Mouse (Mus musculus): ENCODE results near the gene Hist2h2ab. TPM values are rescaled to one million over a fixed set of nuclear protein-coding genes. Genes with fewer than 3 reads are reported as not detected.
"Not testable (repeated sequence)": the region's sequence is repeated elsewhere in the genome, so short reads cannot be mapped to it uniquely, and the experiment has no call there.

Gene Hist2h2ab
- polyA plus RNA-seq, 1 experiment from 2014 or later = 0.86 TPM

DNA sequence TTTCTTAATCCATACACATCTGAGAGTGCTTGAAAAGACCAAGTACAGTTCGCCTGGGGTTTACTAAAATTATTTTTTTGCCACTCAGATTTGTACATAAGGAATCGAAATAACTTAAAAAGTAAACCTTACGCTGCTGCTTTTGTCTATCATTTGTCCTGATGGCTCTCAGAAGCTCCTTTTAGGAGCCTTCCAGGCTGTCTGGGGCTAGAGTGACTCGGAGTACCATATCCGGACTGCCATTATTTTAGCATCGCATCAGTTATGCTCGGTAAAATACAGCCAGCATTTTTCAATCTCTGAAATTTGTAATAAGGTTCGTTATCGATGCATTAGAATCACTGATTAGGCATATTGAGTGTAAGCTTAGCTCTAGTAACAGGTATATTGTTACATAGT lies 21.1 kb downstream of the Hist2h2ab start:
- WGBS = 78% methylated on average over 9 of the region's 9 CpGs
- Histone ChIP-seq H3K4me2 (peak overlapping the region; percentile 49), H3K36me3 (no peaks in the 10 kb centered on the region), H3K4me3 (replicated peaks) (peak overlapping the region; percentile 22), H3K4me1 (peaks cover 43% of the 10 kb centered on the region), H3K9ac (peak overlapping the region; percentile 40), H3K27ac (peak overlapping the region; percentile 91), H3K9me3 (replicated peaks) (no peaks in the 10 kb centered on the region), H3K27me3 (no peaks in the 10 kb centered on the region)
- no peak for ATAC-seq (replicated peaks; ENCODE audit: low FRiP score)

DNA sequence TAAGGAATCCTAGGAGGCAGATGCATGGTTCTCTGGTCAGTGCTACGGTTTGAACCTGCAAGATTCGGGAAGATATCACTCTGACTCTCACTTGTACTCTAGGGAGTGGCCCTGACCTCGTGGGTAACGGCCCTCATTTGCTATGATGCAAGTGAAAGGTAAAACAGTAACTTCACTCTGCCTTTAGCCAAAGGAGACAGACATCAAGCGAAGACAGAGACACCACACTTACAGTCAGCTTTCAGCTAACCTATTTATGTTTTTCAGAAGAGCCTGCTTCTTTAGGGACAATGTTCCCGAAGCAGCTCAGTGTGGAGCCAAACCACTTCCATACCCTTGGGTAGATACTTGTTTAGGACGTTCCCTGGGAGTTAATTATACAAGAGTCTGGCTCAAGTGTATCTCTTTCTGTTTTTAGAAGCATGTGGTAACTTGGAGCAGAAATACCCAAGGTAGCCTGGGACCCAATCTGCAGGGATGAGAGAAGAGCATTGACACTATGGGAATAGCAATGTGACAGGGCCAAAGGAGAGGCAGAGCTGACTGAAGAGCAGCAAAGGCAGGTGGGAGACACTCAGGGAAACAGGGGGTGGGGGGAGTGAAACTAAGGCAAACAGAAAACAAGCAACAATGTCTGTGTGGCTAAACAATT lies 24.4 kb downstream of the Hist2h2ab start:
- H3K4me1 ChIP-seq = peaks cover 35% of the 10 kb centered on the region
- H3K27ac ChIP-seq = peak overlapping the region; percentile 100
- H3K4me2 ChIP-seq = peak overlapping the region; percentile 66
- no peak for ATAC-seq (replicated peaks; ENCODE audit: low FRiP score)
- no peaks in the 10 kb centered on the region for H3K9me3 ChIP-seq (replicated peaks)
- H3K27me3 ChIP-seq = no peaks in the 10 kb centered on the region
- 0 out of 2 replicates have a peak overlapping the region, but pooled peaks have one; percentile 54 for H3K4me3 ChIP-seq (replicated peaks)
- H3K9ac ChIP-seq = peak overlapping the region; percentile 67; the same call in 1 of the 2 replicates
- no peaks in the 10 kb centered on the region for H3K36me3 ChIP-seq
- WGBS = 73% methylated on average over 7 of the region's 7 CpGs

DNA sequence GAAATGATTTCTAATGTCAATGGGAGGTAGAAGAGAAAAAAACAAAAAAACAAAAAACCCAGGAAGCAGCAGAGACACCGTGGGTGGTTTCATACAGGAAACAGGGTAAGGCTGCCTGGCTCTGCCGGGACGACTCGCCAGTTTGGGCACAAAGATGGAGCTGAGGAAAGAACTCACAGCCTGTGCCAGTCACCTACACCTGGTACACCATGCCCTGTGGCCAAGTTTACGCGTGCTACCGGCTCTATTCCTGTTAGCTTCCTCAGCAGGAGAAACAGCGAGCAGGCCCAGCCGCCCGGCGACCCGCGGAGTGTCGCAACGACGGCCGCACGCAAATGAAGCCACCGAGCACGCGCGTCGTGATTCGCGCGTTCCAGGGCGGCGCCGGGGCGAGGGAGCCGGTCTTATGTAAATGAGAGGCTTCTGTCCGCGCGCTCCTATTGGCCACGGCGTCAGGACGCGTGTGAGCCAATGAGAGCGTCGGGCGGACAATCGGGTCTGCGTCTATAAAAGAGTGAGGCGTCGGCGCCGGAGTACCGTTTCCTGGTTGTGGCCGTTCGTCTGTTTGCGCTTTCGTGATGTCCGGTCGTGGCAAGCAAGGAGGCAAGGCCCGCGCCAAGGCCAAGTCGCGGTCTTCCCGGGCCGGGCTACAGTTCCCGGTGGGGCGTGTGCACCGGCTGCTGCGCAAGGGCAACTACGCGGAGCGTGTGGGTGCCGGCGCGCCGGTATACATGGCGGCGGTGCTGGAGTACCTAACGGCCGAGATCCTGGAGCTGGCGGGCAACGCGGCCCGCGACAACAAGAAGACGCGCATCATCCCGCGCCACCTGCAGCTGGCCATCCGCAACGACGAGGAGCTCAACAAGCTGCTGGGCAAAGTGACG lies 25.6 kb downstream of the Hist2h2ab start, which contains the start of gene Hist2h2aa1:
Gene Hist2h2aa1, plus strand, starts transcription at position 495 of the 884 bp plus-strand sequence.
- not testable (repeated sequence) for H3K27me3 ChIP-seq; H3K9me3 ChIP-seq (replicated peaks); H3K36me3 ChIP-seq
- Histone ChIP-seq H3K4me2 (peak within 1 kb of the TSS; percentile 66), H3K27ac (peak within 1 kb of the TSS; percentile 100), H3K9ac (peak within 1 kb of the TSS; percentile 67), H3K4me3 (replicated peaks) (peak within 1 kb of the TSS; percentile 54), H3K4me1 (peaks cover 44% of the 10 kb centered on the region)
- under 1% methylated on average over 31 of the region's 88 CpGs for WGBS
- peak; percentile 91 for ATAC-seq (replicated peaks; ENCODE audit: low FRiP score)

DNA sequence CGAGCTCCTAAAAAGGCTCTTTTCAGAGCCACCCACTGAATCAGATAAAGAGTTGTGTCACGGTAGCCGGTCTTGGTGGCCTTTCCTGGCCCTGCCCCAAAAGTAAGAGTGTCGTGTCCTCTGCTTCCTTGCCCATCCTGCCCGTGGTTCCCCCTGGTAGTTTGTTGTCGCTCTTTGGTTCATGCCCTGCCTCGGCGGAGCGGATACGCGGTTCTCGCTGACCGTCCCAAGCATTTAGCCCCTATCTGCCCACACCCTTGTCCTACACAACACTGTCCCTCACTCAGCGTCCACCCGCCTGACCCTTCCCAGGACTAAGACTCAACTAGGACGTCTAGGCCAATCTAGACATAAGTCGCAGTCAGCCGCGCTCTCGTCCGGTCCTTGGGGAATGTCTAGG lies 26.4 kb downstream of the Hist2h2ab start:
- not testable (repeated sequence) for ATAC-seq (replicated peaks; ENCODE audit: low FRiP score); H3K9ac ChIP-seq
- peak overlapping the region; percentile 41; the same call in 1 of the 2 replicates for H3K4me2 ChIP-seq

DNA sequence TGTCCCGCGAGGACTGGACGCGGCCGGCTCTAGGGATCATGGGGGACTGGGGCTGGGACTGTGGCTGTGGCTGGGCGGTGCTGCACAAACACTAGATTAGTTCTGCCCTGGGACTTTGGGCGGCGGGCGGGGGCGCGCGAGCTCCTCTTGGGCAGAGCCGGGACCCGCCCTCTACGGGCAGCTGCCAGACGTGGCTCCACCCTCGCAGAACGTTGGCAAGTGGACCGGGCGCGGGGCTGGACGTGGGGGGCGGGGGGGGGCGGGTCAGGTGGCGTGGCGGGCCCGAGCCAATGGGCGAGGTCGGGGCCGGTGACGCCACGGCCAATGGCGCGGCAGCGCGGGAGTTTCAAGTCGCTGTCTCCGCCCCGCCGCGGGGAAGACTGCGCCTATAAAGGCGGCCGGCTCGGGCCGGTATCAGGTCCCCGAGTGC lies 26.8 kb downstream of the Hist2h2ab start, which contains the start of gene Hist2h3c1:
Gene Hist2h3c1, plus strand, starts transcription at position 259 of the 430 bp plus-strand sequence.
- peak within 1 kb of the TSS; percentile 57 for H3K4me2 ChIP-seq
- peak within 1 kb of the TSS; percentile 50 for H3K4me3 ChIP-seq (replicated peaks)
- H3K9me3 ChIP-seq (replicated peaks); H3K36me3 ChIP-seq; H3K27me3 ChIP-seq: not testable (repeated sequence)
- peaks cover 47% of the 10 kb centered on the region for H3K4me1 ChIP-seq
- peak within 1 kb of the TSS; percentile 58 for H3K9ac ChIP-seq
- WGBS = 0% methylated on average over 11 of the region's 47 CpGs
- peak within 1 kb of the TSS; percentile 89 for H3K27ac ChIP-seq
- ATAC-seq (replicated peaks; ENCODE audit: low FRiP score) = peak; percentile 94

More for the DNA sequence above, 26.4 kb downstream of the Hist2h2ab start:
- not testable (repeated sequence) for H3K27me3 ChIP-seq; H3K9me3 ChIP-seq (replicated peaks); H3K36me3 ChIP-seq
- peak overlapping the region; percentile 89 for H3K27ac ChIP-seq
- H3K4me1 ChIP-seq = peaks cover 46% of the 10 kb centered on the region
- peak overlapping the region; percentile 37 for H3K4me3 ChIP-seq (replicated peaks)
- 0% methylated on average over 10 of the region's 21 CpGs for WGBS

DNA sequence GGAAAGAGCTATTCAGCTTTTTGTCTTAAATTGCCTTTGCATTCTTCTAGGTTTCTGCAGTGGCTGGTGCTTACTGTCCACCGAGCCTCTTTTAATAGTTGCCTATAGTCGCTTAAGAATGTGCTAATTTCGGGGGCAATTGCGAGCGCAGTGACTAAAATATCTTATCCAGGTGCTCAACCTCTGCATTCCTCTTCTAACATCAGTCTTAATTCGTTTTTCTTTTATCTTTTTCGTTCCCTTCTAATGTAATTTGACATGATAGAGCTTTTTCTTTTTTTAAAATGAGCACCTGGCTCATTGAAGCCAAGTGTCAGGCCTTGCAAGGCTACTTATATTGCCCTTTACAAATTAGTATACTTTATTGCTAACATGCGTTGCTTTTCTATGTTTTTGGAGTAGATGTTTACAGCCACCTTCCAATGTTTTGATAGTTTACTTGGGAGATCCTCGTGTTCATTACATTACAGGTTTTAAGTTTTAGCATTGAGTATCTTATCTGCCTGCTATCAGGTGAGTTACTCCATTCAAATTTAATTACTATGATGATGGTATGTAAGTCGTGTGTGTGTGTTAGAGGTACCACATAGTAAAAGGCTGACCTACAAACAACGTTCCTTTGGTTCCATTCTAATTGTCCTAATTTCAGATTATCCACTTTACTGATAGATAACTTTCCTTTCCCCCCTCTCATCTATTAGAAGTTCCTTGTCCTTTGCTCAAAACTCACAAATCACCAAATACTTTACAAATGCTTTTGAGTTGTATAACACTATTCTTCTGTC lies 27.9 kb downstream of the Hist2h2ab start:
- WGBS = 2% methylated on average over 11 of the region's 11 CpGs
- H3K27me3 ChIP-seq = no peaks in the 10 kb centered on the region
- H3K36me3 ChIP-seq = no peaks in the 10 kb centered on the region
- peaks cover 47% of the 10 kb centered on the region for H3K4me1 ChIP-seq
- no peaks in the 10 kb centered on the region for H3K9me3 ChIP-seq (replicated peaks)
- H3K27ac ChIP-seq = peak overlapping the region; percentile 83
- H3K4me3 ChIP-seq (replicated peaks) = peak overlapping the region; percentile 50
- H3K4me2 ChIP-seq = peak overlapping the region; percentile 57
- H3K9ac ChIP-seq = peak overlapping the region; percentile 58
- no peak for ATAC-seq (replicated peaks; ENCODE audit: low FRiP score)

DNA sequence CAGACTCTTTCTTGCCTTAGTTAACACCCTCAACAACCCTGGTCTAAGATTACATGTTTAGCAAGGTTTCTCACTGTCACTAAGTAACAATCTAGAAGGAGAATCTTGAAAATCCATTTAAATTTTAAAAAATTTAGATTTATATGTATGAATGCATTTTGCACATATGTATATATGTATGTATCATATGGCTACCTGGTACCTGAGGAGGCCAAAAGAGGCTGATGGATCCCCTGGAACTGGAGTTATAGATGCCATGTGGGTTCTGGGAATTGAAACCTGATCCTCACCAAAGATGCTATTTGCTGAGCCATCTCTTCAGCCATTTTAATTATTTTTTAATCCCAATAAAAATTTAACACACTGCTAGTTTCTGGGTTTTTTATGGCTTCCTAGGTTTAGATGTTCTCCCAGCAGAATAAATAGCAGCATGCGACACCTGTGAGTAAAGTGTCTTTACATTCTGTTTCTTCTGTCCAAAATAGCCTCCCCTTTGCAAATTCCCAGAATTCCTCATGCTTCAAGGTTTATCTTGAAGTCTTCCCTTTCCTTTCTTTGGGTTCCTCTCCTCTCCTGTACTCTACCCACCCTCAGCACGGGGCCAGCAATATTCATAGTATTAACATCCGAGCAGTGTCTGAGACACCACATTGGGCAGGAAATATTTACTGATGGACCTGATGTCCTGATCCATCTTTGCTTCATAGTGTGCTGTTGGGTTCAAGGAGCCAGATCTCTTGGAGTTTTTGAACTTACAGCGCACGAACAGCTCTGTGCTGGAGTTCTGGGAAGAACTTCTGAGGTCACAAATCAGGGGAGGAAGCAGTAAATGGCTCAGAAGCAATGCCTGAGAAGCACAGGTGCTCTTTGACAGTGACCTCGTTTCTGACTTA lies 28.7 kb downstream of the Hist2h2ab start:
- Histone ChIP-seq H3K4me3 (replicated peaks) (peak overlapping the region; percentile 50), H3K27ac (peak overlapping the region; percentile 83), H3K36me3 (no peaks in the 10 kb centered on the region), H3K9ac (peak overlapping the region; percentile 58), H3K4me1 (peaks cover 45% of the 10 kb centered on the region), H3K9me3 (replicated peaks) (no peaks in the 10 kb centered on the region), H3K27me3 (no peaks in the 10 kb centered on the region), H3K4me2 (peak overlapping the region; percentile 57)
- ATAC-seq (replicated peaks; ENCODE audit: low FRiP score) = no peak
- WGBS = 42% methylated on average over 6 of the region's 6 CpGs

DNA sequence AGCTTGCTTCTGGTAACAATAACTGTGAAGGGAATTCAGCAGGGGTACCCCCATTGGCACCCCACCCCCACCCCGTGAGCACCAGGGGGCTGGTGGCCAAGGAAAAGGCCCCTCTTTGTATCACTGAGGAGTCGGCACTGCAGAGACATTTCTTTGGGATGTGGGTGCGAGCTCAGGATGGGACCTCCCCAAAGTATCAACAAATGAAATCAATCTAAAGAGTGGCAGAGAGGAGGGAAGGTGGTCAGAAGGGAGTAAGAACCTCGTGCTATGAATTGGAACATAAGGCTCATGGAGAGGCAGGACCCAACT lies 29.3 kb downstream of the Hist2h2ab start:
- no peaks in the 10 kb centered on the region for H3K27me3 ChIP-seq
- H3K9ac ChIP-seq = 0 out of 2 replicates have a peak overlapping the region, but pooled peaks have one; percentile 9
- WGBS = 60% methylated on average over 4 of the region's 4 CpGs
- H3K4me2 ChIP-seq = peak overlapping the region; percentile 57
- H3K36me3 ChIP-seq = no peaks in the 10 kb centered on the region
- H3K4me1 ChIP-seq = peaks cover 39% of the 10 kb centered on the region
- H3K27ac ChIP-seq = peak overlapping the region; percentile 67
- no peak for ATAC-seq (replicated peaks; ENCODE audit: low FRiP score)
- no peaks in the 10 kb centered on the region for H3K9me3 ChIP-seq (replicated peaks)
- peak overlapping the region; percentile 50 for H3K4me3 ChIP-seq (replicated peaks)

DNA sequence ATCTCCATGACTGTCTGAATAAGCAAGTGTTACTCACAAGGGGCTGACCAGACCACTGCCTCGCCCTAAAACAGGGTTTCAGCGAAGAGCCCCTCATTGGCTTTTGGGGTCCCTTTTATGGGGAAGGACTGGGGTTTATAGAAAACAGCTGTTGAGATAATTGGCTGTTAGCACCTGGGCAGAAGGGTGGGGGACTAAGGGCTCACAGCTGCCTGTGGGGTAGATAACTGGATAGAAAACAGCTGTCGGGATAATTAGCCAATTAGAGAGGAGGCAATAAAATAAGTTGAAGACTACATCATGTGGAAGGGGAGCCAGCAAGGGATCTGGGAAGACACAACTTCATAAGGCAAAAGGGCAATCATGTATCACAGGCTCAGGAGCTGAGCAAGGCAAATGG lies 31.2 kb downstream of the Hist2h2ab start:
- 42% methylated on average over 3 of the region's 3 CpGs for WGBS
- H3K9me3 ChIP-seq (replicated peaks) = no peaks in the 10 kb centered on the region
- H3K36me3 ChIP-seq = no peaks in the 10 kb centered on the region
- H3K4me2 ChIP-seq = no peak overlapping the region
- H3K27ac ChIP-seq = peak overlapping the region; percentile 23; the same call in 1 of the 2 replicates
- H3K4me1 ChIP-seq = peaks cover 35% of the 10 kb centered on the region
- H3K4me3 ChIP-seq (replicated peaks) = no peak overlapping the region
- H3K9ac ChIP-seq = no peak overlapping the region
- ATAC-seq (replicated peaks; ENCODE audit: low FRiP score) = no peak
- no peaks in the 10 kb centered on the region for H3K27me3 ChIP-seq

DNA sequence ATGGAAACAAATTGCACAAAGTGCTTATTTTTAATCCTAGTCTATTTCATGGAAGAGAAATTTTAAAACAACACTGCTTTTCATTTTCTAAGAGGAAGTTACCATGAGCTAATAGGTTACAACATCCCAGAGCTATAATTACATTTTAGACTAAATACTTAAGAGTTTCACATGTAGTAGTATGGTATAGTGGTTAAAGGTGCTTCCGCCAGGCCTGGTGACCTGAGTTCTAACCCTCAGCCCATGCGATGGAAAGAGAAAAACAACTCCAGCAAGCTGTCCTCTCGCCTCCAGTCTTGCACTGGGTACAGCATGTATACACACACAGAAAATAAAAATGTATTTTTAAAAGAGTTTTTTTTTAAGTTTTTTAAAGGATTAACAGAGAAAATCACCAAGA lies 32.1 kb downstream of the Hist2h2ab start:
- Histone ChIP-seq H3K4me2 (no peak overlapping the region), H3K4me1 (peaks cover 38% of the 10 kb centered on the region), H3K27me3 (no peaks in the 10 kb centered on the region), H3K9me3 (replicated peaks) (no peaks in the 10 kb centered on the region), H3K4me3 (replicated peaks) (no peak overlapping the region), H3K9ac (no peak overlapping the region), H3K27ac (no peak overlapping the region), H3K36me3 (no peaks in the 10 kb centered on the region)
- WGBS = 85% methylated on average over 3 of the region's 3 CpGs
- ATAC-seq (replicated peaks; ENCODE audit: low FRiP score) = no peak

Measured in kidney, embryonic 15.5 days (tissue).